Mouse (Mus musculus) regulatory T cell (primary cell): Measurements from ENCODE around the gene Atp8a1.

ENCODE experiments used
- in situ Hi-C: fragments of 300-600 bp; cut with MboI, MseI; formaldehyde crosslinking; loops from one replicate; pipeline ENCODE4 v1.15.1; 2025; ENCODE audit warnings: high pct_unique_total_duplicates

Gene Atp8a1

DNA sequence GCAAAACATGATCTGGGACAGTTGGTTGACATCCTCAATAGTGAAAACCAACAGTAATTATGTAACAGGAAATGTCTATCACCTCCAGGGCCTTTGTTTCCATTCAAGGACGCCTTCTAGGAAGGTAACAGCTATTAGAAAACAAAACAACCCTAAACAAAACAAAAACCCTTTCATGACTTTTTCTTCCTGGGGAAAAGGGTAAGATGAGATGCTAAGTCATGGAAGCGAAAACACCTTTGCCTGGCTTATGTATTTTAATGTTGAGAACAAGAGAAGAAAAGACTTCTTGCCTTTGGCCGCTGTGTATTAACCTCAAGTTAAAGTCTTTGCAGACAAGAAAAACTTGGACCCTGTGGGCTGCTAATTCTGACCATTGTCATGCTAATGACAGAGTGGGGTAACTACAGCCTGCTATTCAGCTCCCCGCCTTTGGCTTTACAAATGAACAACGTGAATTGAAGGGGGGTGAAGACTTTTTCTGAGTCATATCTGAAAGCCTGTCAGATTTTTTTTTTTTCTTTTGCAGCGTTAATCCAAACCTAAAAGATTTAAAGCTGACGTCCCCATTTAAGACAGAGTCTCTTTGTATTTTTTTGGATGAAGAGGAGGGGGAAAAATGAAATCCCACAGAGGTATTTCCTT is 214.0 kb downstream of the Atp8a1 start:
- in situ Hi-C loops = loop anchor here (10.0 kb wide), 1 partner anchor 202 kb away; no protein-coding TSS in a partner anchor

DNA sequence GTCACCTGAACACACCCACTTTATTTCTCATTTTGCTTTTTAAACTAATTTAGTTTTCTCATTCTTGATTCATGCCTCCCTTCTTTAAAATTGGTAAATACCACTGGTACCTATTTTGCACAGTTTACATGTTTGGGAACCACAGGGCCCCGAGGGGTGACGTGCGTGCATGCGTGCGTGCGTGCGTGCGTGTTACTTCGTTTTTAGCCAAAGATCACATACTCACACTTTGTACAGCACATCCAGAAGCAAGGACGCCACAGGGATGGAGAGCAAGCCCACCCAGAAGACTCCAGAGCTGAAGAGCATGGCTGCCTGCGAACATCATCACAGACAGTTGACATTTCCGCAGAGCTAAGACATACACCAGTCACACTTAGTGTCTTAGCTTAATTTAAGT is 216.0 kb downstream of the Atp8a1 start:
- in situ Hi-C loops = loop anchor here (10.0 kb wide), 1 partner anchor 204 kb away; no protein-coding TSS in a partner anchor

DNA sequence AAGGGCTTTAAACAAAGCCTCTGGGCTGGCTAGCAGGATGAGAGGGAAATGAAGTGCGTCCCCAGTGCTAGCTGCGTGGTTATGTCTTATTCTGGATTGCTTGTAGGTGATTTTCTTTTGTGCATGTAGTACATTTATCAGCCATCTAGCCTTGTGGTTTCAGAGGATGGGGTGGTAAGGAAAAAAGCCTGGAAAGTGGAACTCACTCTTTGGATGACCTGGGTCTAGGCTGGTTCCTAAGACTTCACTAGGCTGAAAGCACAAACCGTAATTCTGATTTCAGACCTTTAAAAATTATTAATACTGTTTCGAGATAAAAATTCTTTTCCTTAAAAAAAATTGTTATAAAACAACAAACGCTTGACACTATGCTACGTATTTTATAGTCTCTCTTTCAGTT is 217.4 kb downstream of the Atp8a1 start:
- in situ Hi-C loops = loop anchor here (10.0 kb wide), 2 partner anchors 205 to 1335 kb away; no protein-coding TSS in a partner anchor

DNA sequence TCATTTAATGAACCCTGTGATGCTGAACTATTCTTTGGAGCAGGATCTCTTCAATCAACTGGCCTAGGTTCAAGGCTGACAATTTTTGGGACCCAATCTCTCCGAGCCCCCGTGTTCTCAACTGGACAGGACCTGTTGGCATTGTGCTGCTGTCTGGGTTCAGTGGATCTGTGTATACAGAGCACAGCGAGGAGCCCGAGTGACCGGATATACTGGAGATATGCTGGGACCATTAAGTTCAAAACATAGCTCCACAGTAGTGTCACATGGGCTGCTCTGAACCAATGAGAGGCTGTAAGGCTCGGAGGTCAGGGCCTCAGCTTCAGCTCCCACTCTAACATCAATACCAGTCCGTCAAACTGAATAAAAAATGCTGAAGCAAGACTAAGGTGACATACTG is 217.8 kb downstream of the Atp8a1 start:
- in situ Hi-C loops = loop anchor here (10.0 kb wide), 1 partner anchor 1335 kb away; no protein-coding TSS in a partner anchor

DNA sequence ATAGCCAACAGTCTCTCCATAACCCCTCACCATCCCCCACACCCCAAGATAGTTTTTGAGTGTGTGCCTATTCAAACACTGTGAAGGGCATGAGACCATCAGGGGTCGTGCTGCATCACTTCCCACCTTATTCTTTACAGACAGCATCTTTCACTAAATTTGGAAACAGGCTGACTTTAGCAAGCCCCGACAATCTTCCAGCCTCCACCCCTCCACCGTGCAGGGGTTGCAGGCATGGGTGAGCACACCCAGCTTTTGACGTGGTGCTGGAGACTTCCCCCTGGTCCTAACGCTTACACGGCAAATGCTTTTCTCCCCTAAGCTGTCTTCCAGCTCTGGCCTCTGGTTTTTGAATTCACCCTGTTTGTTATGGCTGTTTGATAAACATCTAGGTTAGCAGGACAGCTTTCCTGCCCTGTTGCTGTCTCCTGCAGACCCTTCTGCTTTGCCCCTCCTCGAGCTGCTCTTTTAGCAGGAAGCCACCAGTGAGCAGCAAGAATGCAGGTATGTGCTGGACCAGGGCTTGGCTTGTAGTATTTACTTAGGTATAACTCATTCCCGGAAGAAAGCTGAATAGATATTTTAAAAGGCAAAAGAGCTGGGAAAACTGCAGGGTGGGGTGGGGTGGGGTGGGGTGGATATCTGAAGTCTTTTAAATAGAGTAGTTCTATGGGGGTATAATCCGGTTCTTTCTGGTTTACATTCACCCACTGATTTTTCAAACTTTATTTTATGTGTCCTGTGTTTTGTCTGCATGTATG is 218.9 kb downstream of the Atp8a1 start:
- in situ Hi-C loops = loop anchor here (10.0 kb wide), 1 partner anchor 1334 kb away; no protein-coding TSS in a partner anchor

DNA sequence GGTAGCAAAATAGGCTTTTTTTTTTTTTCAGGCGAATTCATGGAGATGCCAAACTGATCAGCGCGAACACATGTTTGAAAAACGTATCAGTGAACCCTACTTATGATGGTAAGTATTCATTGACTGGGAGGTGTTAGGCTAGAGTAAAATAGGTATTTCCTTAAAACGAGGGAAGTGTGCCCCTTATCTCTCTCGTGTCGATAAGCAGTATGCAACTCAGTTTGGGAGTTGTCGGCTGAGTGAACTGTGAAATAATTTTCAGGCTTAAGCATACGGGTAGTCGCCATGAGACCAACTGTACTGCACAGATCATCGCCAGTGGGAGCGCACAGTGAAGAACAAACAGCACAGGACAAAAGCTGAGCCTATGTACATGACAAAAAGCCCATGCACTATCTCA is 226.0 kb downstream of the Atp8a1 start:
- in situ Hi-C loops = loop anchor here (10.0 kb wide), 1 partner anchor 1326 kb away; no protein-coding TSS in a partner anchor

DNA sequence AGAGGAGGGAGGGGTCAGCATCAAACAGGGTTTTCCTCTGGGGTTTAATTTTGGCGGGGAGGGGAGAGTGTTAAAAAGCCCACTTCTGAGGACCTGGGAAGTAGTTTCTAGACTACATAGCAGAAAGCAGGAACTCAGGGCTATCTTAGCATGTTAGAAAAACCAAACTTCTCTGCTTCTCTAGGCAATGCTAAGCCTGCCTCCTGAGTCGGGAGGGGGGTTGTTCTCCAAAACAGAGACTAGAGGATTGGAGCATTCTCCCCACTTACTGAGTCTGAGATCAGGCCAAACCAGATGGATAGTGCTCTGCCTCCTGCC is 237.8 kb downstream of the Atp8a1 start:
- in situ Hi-C loops = no loop called here

DNA sequence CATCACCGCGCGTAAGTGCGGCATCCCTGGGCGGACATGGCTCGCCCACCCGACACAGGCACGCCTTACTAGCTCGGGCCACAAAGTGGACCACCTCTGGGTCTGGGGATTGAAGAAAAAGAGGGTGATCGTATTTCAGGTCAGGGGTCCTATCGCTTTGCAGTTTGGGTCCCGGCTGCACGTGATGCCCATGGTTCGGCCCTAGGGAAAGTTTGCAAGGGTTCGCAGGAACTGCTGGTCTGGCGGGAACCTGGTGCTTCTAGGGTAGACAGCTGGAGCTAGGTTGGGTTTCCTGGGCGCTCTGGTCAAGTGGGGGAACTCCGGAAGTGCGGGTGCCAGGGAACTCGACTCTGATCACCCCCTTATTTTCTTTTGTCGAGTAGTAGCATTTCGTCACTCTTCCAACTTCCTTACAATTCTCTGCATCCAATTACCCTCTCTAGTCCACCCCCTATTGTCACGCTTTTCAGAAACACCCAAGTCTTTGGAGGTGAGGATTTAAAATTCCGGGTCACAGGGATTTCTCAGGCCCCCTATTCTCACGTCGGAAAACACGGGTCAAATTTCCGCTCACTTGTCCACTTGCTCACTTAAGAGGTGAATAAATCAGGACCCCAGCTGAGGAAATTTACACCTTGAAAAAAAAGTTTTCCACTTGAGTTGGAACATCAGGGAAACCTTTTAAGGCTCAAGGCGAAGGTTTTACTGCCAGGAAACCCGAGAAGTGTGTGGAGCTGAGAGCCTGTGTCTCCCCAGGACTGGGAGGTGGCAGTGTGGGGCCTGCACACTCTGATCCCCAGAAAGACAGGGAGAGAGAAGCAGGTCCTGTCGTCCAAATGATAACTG is 238.3 kb downstream of the Atp8a1 start:
- in situ Hi-C loops = no loop called here

DNA sequence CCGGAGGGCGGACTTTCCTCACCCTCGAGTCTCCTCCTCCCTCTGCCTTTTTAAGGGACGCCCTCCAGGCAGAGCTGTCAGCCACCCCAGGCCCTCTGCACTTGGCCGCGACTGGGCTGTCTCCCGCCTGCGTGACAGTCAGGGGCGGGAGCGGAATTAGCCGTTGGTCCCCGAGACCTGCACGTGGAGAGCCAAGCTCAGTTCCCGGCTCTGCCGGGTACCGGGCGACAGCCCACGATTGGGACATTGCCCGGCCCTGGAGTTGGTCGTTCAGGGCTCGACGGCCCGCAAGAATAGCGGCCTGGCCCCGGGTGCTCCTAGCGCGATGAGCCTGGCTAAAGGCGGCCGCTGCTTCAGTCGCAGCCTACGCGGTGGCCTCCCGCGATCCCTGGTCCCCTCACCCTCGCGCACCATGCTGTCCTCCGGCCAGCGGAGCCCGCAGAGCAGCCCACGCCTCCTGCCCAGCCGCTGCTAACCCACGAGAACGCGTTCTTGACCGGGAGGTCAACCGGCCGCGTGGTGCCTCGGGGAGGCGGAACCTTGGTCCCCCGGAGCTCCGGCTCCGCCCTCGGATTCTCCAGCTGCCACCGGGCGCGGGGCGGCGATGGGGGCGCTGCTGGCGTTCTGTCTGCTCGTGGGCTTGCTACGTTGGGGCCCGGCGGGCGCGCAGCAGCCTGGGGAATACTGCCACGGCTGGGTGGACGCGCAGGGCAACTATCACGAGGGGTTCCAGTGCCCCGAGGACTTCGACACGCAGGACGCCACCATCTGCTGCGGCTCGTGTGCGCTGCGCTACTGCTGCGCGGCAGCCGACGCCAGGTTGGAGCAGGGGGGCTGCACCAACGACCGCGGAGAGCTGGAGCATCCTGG is 239.2 kb downstream of the Atp8a1 start, which contains the start of gene Shisa3:
TSS of gene Shisa3 (plus strand) at position 79 of the 870 bp plus-strand sequence.
- in situ Hi-C loops = no loop called here

DNA sequence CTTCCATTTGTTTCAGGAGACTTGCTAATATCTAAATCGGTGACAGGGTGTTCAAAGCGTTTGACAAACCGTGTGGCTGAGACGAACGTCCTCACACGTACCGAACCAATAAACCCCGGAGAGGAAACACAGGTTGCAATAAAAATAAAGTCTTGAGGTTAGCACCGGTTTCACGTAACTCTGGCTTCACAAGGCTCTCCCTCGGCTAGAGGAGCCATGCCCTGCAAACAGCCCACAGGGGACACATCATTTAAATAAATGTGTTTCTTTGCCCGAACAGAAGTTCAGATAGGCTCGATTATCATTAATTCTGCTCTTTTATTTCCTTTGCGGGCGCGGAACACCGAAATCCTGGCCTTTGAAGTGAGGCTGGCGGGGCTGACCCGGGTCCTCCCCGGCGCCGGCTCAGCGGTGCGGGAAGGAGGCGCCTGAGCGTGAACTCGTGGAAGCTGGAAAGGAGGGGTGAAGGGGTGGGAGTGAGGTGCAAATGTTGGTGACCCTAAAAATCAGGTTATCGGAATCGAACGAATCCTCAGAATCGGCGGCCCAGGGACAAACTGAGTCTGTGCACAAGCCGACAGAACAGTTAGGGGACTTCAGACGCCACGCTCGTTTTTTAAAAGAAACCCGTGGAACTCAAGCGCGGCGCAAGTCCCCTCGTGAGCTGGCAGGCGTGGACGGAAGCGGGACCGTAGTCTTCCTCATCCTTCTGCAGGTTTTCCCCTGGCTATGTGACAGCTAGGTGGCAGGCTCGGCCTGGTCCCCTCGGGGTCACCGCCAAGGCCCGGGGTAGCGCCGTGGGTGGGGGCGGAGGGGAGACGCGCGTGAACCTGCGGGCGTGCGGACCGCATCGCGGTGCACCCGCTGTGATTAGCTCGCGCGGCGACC is 240.1 kb downstream of the Atp8a1 start:
- in situ Hi-C loops = no loop called here

DNA sequence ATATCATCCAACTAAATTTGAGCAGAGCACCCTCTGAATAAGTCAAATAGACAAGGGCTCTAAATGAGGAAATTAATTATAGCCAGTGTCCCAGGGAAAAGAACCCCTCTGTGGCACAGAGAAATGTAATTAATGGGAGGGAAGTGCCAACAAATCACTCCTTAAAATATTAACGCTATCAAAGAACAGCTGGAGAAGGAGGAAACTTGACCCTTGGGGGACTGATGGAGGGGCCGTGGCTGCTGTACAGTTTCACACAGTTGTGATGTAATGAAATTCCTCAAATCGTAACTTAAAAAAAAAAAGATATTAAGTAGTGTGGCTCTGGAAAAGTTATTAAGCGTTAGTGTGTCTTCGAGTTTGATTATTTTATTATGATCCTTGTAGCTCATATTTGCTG is 241.3 kb downstream of the Atp8a1 start:
- in situ Hi-C loops = no loop called here

DNA sequence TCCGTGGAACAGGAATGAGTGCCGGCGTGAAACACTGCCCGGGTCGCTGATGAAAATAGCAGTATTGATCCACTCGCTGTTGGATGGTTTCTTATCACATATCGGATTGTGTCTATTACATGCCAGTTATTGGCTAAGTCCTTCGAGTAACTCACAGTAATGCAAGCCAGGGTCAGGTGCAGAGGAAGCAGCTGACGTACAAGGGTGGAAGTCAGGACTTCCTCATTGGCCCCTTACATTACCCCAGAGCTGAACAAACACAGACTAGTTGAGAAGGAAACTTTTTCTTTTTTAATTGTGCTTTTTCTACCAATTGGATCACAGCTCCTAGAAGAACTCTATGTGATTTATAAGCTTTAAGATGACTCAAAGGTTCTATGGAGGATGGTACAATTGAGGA is 247.3 kb downstream of the Atp8a1 start:
- in situ Hi-C loops = no loop called here

DNA sequence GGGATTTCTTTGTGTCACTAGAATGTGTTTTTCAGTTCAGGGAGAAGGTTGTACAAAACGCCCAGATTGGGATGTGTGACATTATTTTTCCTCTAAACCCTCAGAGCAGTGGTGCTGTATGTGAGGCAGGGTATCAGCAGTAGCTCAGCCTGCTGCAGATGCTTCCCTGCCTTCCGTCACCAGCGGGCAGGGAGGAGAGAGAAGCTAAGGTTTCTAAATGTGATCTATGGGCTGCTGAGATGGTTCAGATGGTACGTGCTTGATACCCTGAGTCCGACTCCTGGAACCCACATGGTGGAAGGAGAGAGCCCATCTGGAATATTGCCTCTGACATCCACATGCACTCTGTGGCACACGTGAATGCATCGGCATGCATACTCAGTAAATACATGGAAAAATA is 251.6 kb downstream of the Atp8a1 start:
- in situ Hi-C loops = no loop called here

DNA sequence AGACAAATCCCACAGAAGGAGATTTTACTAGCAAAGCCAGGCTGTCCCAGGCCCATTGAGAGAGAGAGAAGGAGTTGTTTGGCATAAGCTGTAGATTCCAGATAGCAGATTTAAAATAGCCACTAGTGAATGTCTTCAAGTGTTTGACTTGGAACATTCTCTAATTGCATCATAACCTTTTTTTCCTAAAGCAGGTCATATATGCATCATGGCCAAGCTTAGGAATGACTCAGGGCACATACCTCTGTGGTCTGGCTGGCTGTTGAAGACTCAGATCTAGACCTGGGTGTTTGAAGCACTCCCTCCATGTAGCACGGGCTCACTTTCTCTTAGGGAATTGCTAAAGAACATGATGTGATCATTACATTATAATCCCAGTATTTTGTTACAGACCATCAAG is 252.2 kb downstream of the Atp8a1 start:
- in situ Hi-C loops = no loop called here

DNA sequence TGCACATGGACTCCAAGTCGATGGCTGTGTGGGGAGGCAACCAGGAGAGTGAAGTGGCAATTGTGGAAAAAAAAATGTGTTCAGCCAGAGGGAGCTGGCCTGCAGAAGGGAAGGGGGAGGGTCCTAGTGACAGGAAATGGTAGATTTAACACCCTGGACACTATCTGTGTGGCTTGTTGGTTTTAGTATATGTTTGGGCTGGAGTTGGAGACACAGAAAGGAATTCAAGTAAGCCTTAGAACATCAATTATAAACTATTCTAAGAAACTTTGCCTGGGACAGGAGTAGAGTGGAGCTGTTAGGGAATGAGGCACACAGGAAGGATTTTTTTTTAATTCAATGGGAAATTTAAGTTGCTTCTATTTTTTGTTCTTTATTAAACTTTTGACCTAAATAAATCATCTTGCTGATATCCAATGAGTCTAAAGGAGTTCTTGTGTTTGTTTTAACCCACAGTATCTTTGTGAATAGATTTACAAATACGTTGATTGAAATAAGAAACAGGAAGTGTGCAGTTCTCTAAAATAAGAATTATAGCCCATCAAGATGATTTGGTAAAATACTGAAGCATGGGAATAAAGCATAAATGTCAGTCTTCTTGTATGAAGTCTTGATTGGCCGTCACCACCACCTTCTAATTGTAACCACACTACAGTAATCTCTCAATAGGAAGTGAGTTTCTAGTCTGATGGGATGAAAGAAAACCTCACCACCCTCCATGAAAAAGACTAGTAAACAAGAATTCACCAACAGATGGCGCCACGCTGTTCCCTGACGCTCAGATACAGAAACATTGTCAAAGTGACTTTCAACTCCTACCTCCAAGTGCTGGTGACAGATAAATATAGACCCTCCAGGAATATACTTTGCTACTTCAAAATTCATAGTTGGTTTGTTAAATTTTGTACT is 267.3 kb downstream of the Atp8a1 start:
- in situ Hi-C loops = no loop called here

DNA sequence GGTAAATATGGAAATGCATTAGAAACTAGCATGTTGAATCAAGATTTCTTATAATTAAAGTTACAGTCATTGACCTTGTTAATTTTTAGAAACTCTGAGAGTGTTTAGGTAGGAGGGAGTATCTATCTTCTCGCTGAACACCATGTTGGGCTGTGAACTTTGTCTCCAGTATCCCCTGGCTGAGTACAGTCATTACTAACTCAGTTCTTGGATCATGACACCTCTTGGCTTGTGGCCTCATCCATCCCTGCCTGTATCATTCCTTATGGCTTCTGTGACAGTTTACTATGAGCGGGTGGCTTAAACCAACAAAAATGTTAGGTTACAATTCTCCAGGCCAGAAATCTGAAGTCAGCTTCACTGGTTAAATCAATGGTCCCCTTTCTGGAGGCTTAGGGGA is 271.5 kb downstream of the Atp8a1 start:
- in situ Hi-C loops = no loop called here

DNA sequence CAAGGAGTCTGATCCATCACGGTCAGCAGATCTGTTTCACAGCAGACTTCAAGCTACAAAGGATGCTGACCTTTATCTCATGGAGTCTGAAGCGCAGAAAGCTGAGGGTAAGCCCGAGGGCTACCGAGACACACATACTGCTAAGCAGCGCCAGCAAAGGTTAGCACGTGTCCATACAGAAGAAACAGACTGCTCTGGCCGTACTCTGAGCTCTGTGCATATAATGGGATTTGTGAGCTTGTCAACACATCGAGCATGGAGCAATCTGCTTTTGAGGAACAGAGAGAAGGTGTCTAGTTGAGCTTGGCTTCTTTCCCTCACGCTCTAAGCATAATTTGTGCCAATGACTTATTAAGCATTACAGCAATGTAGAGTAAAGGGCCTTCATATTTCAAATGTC is 273.2 kb downstream of the Atp8a1 start:
- in situ Hi-C loops = no loop called here

DNA sequence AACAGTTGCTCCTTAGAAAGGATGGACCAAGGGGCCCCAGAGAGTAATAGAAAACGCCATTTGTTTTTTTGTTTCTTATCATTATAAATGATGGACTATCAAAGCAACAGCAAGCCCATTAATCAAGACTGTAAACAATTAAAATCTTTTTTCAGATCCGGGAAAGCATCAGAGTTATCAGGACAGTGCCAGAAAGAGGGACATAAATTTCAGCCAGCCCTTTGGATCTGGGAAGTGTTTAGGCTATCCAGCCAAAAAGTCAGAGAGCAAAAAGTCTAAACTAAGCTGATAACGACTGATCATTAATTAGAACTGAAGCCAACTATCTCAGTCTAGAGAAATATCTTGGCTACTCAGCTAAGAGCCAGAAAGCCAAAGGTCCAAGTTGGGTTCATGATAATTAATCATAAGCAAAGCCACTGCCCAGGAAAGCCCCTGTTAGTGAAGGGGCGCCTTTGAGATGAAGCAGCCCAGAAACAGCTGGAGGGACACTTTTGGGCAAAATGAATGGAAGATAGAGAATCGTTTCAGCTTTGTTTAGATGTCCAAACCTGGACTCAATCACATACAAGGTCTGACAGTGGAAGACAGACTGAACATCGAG is 274.6 kb downstream of the Atp8a1 start:
- in situ Hi-C loops = no loop called here
